Mouse (Mus musculus) 3134 (cell line): Measurements from ENCODE around the gene Acsbg2.
"Not testable (repeated sequence)": the region's sequence is repeated elsewhere in the genome, so short reads cannot be mapped to it uniquely, and the experiment has no call there.

Source experiments
- DNase-seq: peaks from one replicate; pipeline ENCODE4 v3.0.0-alpha.2; 2011; ENCODE audit warnings: low spot score; ENCODE audit not compliant: insufficient read length; ENCODE audit errors: extremely low read depth

The Acsbg2 gene

DNA sequence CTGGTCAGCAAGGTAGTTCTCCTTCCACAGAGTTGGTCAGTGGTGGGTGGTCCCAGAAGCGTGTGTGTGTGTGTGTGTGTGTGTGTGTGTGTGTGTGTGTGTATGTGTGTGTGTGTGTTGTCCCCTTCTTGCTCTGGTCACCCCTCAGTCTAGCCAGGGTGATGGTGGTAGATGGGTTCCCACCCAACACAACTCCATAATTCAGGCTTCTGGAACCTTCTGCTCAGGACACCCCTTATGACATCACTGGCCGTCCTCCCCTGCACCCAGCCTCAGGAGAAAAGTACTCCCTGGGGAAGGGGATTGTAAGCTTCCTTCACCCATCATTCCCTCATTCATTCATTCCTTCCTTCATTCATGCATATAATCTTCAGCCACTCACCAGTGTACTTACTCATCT is at the start of gene Acsbg2:
Acsbg2 (minus strand) TSS at position 211 of the 400 bp plus-strand sequence.
- no peak for DNase-seq

DNA sequence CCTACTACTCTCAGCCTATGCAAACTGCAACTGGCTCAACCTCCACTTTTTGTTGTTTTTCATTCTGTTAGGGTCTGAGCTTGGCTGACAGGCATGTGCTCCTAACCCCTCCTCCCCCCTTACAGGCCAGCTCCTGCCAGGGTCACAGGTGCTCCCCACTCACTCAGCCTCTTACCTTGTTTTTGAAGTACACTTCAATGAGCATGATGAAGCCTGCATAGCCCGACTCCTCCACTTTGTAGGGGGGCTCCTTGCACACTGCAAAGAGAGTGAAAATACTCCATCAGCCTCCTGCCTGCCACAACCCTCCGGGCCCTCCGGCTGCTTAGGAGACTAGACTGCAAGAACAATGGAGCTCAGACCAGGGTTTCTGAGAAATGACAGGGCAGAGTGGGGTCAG is 45.5 kb upstream of the Acsbg2 start:
- DNase-seq: no peak

DNA sequence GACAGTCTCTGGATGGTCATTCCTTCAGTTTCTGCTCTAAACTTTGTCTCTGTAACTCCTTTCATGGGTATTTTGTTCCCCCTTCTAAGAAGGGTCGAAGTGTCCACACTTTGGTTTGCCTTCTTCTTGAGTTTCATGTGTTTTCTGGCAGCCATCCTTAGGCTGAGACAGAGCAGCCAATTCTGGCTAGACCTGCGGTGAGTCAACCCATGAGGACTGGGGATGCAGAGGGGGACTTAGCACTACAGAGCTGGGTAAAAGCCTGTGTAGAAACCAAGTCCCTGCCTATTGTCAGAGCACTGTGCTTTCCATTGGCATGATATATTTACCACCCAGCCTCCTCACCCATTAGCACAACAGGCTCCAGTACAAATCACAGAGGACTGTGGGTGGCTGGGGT is 42.9 kb upstream of the Acsbg2 start:
- no peak for DNase-seq

DNA sequence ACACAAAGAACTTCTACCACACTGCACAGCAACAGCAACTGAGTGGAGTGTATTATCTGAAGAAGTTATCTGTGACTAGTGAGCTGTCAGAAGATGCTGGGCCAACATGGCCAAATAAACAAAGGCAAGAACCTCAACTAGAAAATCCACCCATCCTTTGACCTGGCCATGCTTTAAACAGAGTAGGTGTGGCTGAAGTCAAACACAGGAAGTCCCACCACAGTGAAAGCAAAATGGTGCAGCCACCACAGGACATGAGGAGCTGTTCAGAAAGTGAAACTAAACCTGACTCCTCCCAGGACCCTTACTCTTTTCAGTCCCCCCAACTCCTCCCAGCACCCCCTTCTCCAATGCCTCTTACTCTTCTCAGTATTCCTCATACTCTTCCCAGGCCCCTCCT is 39.2 kb upstream of the Acsbg2 start:
- no peak for DNase-seq

DNA sequence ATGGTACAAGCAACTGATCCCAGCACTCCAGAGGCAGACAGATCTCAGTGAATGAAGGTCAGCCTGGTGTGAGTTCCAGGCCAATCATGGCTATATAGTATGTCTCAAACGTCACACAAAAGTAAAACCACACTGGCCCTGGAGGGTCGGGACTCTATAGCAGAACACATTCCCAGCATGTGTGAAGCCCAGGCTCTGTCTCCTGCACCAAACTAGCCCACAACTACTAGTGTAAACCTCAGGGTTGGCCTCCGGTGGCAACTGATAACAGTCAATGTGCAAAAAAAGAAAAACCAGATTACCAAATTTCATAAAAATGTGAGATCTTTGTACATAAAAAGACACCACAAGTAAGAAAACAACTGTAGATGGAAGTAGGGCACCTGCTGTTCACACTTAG is 38.8 kb upstream of the Acsbg2 start:
- no peak for DNase-seq

DNA sequence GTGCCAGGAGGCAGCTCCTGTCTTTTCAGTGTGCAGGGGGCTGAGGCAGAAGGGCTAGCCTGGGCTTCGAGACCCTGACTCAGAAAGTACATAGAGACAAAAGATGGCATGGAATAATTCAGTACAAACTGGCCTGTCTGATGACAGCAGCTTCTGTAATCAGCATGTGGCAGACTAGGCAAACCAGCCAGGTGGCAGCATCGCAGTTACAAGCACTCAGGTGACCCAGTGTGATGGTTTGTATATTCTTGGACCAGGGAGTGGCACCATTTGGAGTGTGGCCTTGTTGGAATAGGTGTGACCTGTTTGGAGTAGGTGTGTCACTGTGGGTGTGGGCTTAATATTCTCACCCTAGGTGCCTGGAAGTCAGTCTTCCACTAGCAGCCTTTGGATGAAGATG is 35.5 kb upstream of the Acsbg2 start:
- DNase-seq: not testable (repeated sequence)

DNA sequence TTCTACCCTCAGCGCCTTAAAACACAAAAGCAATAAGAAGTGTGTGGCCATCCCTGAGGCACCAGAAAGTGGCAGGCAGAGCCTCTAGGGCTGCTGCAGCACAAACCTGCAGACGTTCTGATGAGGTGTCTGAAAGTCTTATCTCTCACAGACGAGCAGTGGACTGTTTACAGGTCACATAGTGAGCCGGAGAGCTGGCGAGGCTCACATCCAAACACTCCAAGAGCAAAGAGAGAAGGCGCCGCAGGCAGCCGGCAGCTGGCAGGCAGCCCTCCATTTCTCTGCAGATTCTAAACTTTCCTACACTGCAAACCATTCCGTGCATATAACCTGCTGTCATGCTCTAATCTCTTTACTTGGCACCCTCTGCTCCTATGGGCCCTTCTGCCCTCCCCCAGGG is 33.6 kb upstream of the Acsbg2 start:
- no peak for DNase-seq

DNA sequence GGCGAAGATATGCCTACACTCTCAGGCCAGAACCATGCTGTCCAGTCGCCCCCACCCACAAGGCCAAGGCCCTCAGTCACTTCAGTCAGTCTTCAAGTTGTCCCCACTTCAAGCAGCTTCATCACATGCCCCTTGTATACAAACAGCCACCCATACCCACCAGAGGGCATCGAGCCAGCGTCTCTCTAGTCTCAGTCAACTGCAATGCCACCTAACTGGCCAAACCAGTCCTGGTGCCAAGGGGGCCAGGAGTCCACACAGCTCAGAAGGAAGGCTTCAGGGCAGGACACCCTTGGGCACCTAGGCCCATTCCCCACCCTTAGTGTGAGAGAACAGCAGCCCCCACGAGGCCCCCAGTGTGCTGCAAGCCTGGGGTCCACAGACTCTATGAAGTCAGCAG is 32.8 kb upstream of the Acsbg2 start:
- DNase-seq: no peak

DNA sequence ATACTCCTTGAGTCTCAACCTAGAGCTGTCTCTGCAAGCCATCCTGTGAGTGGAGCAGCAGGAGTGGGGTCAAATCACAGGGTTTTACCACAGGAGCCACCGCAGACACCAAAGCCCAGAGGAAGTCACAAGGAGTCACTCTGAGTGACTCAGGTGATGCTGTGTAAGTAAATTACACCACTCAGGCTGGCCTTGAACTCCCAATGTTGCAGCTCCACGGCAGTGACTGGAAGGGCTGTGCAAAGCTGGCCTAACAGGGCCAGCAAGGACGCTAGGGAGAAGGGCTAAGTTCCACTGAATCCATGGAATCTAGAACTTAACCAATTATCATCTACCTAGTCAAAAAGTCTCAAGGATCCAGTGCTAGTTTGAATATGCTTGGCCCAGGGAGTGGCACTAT is 31.9 kb upstream of the Acsbg2 start:
- no peak for DNase-seq

DNA sequence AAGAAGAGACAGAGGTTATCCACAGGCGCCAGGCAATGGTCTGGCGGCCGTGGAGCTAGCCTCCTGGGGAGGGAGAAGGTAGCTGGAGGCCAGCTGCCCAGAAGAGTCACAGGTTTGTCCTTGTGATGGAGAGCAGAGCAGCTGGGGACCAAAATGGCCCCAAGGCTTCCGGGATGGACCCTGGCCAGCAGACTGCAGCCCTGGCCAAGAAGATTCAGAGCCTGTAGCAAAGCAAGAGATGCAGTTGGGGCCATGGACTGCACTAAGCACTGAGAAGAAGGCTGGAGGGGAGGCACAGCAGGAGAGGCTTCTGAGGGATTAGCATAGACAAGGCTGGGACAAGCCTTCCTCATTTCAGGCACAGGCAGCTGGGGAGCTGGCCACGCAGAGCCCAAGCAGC is 28.5 kb upstream of the Acsbg2 start:
- DNase-seq: no peak

DNA sequence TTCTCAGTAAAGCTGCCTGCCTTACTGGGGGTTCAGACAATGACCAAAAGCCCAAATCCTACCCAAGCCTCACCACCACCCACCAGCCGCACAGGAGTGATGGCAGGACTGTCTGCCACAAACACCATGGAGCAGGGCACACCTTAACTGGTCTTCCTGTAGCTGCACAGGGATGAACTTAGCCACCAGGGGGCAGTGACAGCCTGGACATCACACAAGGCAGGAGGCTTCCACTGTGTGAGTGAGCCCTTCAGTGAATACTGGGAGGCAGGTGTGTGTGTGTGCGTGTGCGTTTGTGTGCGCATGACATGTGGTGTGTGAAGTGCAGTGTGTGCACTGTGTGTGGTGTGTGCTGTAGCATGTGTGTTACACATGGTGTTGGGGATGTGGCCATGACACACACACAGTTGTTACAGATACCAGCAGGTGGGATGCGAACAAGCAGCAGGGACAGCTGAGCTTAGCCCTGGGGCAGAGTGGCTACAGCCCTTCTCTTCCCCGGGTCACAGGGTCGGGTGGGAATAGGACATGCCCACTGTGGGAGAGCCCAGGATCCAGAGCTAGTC is 23.5 kb upstream of the Acsbg2 start:
- peak; percentile 45 for DNase-seq

DNA sequence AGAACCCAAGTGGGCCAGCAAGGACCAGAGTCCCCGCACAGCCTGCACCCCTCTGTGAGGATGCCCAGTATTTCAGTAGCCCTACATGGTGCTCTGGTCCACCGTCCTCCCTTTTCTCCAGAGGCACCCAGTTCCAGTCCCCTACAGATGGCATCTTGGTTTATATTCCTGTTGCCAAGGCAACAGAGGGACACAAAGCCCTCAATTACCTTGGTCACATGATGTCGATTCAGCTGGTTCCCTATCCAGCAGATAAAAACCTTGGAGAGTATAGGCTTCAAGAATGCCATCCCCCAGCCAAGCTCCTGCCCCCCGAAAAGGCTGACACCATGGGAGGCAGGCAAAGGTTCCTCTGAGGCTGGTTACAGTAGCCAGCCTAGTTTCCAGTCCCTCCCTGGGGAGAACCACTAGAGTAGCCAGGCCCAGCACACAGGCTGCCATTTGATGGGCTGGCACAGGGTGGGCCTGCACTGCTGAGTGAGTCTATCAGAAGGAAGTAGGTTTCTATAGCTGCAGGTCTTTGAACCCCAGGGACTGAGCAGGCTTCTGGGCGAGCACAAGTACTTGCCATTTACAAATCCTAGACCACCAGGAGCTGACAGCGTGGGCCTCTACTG is 22.4 kb upstream of the Acsbg2 start:
- no peak for DNase-seq

DNA sequence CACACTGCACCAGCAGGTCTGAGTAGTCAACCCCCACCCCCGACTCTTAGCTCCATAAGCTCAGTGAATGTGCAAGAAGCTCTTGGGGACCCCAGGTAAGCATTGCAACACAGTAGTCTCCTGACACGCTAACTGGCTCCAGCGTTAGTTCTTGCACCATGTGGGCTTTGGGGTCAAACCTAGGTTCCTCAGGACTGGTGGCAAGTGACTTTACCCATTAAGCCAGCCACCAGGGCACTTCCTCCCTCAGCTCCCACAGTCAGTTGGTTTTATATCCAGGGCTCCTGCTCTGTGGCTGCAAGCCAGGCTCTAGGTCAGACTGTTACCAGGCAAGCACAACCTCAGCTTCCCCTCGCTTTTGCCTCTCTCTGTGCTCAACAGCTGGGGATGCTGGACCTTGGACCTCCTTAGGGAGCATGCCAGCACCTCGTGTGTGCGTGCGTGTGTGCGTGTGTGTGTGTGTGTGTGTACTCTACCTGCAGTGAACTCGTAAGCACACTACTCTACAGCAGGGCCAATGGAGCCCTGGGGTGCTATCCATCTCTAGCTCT is 21.2 kb upstream of the Acsbg2 start:
- no peak for DNase-seq

DNA sequence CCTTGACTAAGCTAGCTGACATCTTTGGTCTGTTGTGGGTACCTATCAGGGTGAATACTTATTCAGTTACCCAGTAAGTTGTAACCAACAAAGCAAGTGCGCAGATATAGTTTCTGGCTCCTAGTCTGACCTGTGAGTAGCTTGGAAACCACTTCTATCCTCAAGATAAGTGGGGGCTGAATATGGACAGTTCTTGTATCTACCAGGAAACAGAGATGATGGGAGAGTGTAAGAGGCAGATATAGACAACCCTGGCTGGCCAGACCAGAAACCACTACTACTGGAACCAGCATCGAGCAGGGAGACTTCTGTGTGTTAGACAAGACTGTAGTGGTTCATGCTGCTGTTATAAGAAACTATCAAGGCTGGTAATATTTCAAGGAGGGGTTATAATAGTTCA is 15.8 kb upstream of the Acsbg2 start:
- DNase-seq: no peak

DNA sequence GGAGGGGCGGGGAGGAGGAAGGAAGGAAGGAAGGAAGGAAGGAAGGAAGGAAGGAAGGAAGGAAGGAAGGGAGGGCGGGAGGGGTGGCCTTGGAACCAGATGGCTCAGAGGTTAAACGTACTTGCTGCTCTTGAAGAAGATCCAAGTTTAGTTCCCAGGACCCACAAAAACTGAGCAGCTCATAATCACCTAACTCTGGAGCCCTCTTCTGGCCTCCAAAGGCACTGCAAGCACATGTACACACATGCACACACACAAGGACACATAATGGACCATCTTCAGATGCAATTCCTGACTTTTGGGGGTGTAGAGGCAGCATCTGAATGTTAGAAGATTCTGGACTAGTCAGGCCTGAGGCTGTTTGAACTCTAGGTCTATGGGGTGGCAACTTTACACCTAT is 13.8 kb upstream of the Acsbg2 start:
- DNase-seq: no peak

DNA sequence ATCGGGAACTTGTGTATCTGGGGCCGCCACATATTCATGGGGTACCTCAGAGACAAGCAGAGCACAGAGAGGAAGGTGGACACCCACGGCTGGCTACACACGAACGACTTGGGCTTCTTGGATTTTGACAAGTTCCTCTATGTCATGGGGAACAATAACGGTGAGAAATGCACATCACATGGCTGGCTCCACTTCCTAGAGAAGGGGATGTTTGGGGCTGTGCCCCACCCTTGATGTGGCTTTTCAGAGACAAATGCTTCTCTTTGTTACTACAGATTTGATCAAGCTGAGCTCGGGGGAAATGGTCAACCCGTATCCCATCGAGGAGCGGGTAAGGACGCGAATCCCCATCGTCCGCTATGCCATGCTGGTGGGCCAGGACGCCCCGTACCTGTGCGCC is 10.6 kb upstream of the Acsbg2 start:
- DNase-seq: no peak

DNA sequence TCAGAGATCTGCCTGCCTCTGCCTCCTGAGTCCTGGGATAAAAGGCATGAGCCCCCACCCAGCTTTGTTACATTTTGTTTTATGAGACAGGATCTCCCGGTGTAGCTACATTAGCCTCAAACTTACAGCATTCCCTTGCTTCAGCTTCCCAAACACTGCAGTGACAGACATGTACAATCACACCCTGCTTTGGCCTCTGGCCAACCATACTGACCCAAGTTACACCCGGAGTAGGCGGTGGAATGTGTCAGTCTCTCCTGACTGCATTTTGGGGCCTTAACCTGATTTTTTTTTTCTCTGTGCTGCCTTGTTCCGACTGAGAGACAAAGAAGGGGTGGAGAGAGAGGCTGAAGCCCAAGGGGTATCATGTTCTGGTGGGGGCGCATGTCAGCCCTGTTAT is 10.1 kb upstream of the Acsbg2 start:
- no peak for DNase-seq

DNA sequence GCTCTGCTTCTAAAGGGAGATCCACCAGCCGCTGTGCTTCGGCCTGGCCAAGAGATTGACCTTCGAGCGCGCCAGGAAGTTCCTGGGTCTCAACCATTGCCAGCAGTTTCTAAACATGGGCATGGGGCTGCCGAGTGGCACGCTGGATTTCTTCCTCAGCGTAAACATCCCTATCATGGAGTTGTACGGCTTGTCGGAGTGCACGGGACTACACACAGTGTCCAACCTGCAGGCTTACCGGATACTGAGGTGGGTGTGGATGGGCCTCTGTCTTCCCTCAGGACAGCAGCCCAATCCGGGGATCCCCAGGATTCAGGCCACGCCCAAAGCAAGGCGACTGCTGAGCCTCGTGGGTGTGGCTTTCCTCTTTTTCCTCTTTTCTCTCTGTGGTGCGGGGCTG is 9.4 kb upstream of the Acsbg2 start:
- DNase-seq: no peak

DNA sequence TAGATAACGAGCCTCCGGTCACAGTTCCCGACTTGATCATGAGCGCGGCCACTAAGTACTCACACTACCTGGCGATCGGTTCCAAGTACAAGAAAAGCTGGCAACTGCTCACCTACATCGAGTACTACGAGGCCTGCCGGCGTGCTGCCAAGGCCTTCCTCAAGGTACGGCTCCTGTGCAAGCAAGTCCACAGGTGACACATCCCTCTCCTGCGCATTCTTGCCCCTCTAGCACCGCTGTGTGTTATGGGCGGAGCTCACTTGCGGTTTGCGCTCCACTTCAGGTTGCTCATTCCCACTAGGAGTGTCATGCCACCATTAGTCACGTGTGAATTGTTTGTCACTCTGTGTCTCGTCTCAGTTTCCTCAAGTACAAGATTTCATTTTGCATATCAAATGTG is 3.2 kb upstream of the Acsbg2 start:
- DNase-seq: no peak

DNA sequence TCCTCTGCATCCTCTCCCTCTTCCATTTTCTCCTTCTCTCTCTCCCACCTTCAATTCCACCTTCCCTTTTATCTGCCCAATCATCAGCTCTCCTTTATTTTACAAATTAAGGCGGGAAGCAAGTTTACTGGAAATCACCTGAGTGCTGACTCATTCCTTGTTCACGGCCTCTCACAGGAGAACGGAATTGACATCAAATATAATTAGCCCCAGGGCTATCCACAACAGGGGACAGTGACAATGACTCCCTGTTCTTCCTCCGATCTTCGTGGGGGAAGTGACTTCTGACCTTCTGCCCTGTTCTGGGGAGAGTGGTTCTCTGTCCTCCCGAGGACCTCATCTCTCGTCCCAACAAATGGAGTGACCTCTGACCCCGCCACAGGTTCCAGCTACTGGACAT is 2.7 kb upstream of the Acsbg2 start:
- no peak for DNase-seq

DNA sequence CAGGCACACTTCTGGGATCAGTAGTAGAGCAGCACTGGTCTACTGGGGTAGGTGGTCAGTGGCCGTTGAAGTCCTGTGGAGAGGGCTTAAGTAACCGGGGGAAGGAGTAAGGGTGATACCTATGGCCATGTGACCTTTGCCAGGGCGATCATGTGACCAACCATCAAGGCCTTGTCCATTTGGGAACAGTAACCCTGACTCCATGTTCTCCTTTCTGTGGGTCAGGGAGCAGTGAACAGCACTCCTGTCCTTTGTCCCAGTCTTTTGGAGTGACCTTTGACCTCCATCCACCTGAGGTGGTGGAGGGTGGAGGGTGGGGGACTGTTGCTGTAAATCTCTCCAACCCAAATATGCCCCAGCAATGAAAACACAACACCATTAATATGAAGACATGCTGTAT is 2.2 kb upstream of the Acsbg2 start:
- no peak for DNase-seq

DNA sequence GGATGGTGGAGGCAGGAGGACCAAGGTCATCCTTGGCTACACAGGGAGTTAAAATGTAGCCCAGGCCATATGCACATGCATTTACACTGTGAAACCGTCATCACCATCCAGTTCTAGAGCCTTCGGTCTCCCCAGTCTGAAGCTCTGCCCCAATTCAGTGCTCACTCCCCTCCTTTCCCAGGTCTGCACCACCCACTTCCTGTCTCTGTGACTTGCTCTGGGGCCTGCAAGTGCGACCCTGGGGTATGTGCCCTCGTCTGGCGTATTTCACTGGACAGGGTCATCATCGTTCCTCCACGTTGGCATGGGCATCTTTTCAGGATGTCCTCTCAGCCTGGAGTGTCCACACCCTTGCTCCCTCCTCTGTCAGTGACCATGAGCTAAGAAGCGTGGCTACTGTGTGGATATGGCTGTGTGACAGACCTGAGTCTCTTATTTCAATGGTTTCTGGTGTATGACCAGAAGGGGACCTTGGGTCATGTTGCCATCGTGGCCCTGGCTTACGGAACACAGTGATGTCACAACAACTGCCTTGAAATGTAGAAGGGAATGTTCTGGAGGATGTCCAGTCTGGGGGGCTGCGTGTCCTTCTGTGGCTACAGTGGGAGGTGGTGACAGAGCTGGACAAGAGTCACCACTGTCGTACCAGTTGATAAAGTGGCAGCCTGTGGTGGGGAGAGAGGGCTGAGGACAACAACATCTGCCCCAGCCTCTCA is 847 bp upstream of the Acsbg2 start, which contains the start of gene 1700061G19Rik:
1700061G19Rik (plus strand) TSS at position 542 of the 716 bp plus-strand sequence.
- DNase-seq: no peak
